ENCODE assay signal across 27 mouse cellular contexts in the genomic region with DNA sequence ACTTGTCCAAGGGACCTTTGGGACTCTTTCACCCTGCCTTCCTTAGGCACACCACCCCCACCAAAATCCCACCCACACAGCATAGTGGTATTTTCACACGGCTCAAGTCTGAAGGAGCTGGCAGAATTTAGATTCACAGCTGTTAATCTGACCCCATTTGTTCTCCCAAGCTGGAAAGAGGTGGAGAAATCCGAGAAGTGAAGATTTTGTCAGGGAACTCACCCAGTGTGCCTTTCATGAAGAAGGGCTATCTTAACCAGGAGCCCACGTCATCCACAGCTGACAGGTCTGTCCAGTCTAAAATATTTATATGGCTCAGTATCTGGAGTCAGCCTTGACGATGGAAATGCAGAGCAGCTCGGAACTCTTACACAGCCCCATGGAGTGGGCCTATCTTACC. TPM values are rescaled to one million over a fixed set of nuclear protein-coding genes. Genes with fewer than 3 reads are reported as not detected.
DNase-seq lines count a peak whose midpoint lies in the region; ATAC-seq and TF ChIP-seq lines count a peak whose summit lies in the region.
"Had no signal": no experiment of that assay in that cellular context is flagged by ENCODE, and none has a peak within 500 bp of the region (broad histone marks: within the 10 kb centered on the region; RNA-seq: fewer than 3 reads in every experiment).

No protein-coding gene starts in this region.

- H3K9ac ChIP-seq in MEL (ENCODE audit: control insufficient read depth, low read depth, low read length, poor library complexity, severe bottlenecking): no peak overlapping the region
- H3K9ac ChIP-seq: embryonic facial prominence, embryonic 12.5 days; embryonic facial prominence, embryonic 15.5 days; forebrain, embryonic 13.5 days; hindbrain, embryonic 13.5 days; intestine, embryonic 15.5 days had no signal

- peaks cover 0 to 15% of the 10 kb centered on the region in 2 experiments; a peak in 2 of 4 replicates for H3K36me3 ChIP-seq in MEL (ENCODE audit: control insufficient read depth in 1 of 2, insufficient read depth in 2 of 2, low read length in 2 of 2)
- H3K36me3 ChIP-seq: embryonic facial prominence, embryonic 12.5 days; embryonic facial prominence, embryonic 15.5 days; G1E; heart, embryonic 10.5 days; hindbrain, embryonic 10.5 days; hindbrain, embryonic 13.5 days; intestine, embryonic 15.5 days had no signal

- H3K27me3 ChIP-seq in MEL (ENCODE audit: control insufficient read depth in 1 of 2, insufficient read depth in 2 of 2, low read length in 2 of 2): no peaks in the 10 kb centered on the region
- H3K27me3 ChIP-seq: CH12.LX; embryonic facial prominence, embryonic 12.5 days; forebrain, embryonic 13.5 days; hindbrain, embryonic 13.5 days; intestine, embryonic 15.5 days had no signal

- no peaks in the 10 kb centered on the region for H3K79me2 ChIP-seq in MEL (ENCODE audit: control insufficient read depth, insufficient read depth, low read length, poor library complexity)

- intact Hi-C loops in heart, postnatal 14 days (cut with DNase I): no loop called here

- DNase-seq in frontal cortex, postnatal 25 days (ENCODE audit: low spot score in 2 of 2): no peak
- DNase-seq in heart, adult 9 months (ENCODE audit: low spot score in 2 of 2): peak; percentile 42 to 44
- no peak for DNase-seq in heart, postnatal 14 days
- DNase-seq in MEL (ENCODE audit: low read depth, low spot score): no peak
- no peak for DNase-seq in lung, postnatal 36 days
- DNase-seq: adrenal gland, adult 2 months; adrenal gland, postnatal 14 days; B cell, adult 2 months; cerebellum, adult 11 months; cerebellum, adult 2 months; cerebellum, adult 9-11 months; cerebellum, postnatal 25 days; gastrocnemius, postnatal 10 days; heart, postnatal 36 days; kidney, adult 11 months had no signal

- TF ChIP-seq POLR2A in MEL (IDR thresholded peaks at IDR 0.05; ENCODE audit: control insufficient read depth in 1 of 2, insufficient read depth in 1 of 2, low read depth in 1 of 2, low read length in 2 of 2, poor library complexity in 1 of 2): no peak

- H3K9me3 ChIP-seq in MEL (replicated peaks; ENCODE audit: insufficient read depth, low read length): no peaks in the 10 kb centered on the region
- H3K9me3 ChIP-seq: embryonic facial prominence, embryonic 12.5 days; embryonic facial prominence, embryonic 15.5 days; forebrain, embryonic 13.5 days; G1E; heart, embryonic 10.5 days; hindbrain, embryonic 10.5 days; hindbrain, embryonic 13.5 days; intestine, embryonic 15.5 days had no signal

- peaks cover 9 to 26% of the 10 kb centered on the region in 2 experiments for H3K4me1 ChIP-seq in MEL (ENCODE audit: control insufficient read depth in 1 of 2, insufficient read depth in 2 of 2, low read length in 2 of 2)
- H3K4me1 ChIP-seq: embryonic facial prominence, embryonic 12.5 days had no signal

- peak overlapping the region; percentile 89; the same call in 1 of the 2 replicates for H3K27ac ChIP-seq in MEL (ENCODE audit: control insufficient read depth, low read depth, low read length)
- H3K27ac ChIP-seq: embryonic facial prominence, embryonic 12.5 days; embryonic facial prominence, embryonic 15.5 days; forebrain, embryonic 13.5 days; hindbrain, embryonic 13.5 days; intestine, embryonic 15.5 days had no signal

- no peak for TF ChIP-seq RAD21 in MEL (IDR thresholded peaks at IDR 0.05; ENCODE audit: low read depth, low read length)

- peak; percentile 13; the same call in 1 of the 2 replicates for ATAC-seq in frontal cortex, adult (ENCODE audit: low TSS enrichment)
- ATAC-seq: forebrain, embryonic 13.5 days; forebrain, embryonic 16.5 days; hindbrain, embryonic 16.5 days; intestine, embryonic 15.5 days had no signal

- TF ChIP-seq EP300 in MEL (IDR thresholded peaks at IDR 0.05; ENCODE audit: low read depth in 1 of 2, low read length in 2 of 2): no peak

- no peak for TF ChIP-seq CTCF in MEL (IDR thresholded peaks at IDR 0.05 in 2 of 3, conservative IDR thresholded peaks at IDR 0.05 in 1 of 3; ENCODE audit: control insufficient read depth in 1 of 3, insufficient read depth in 1 of 3, low read depth in 2 of 3, low read length in 3 of 3, poor library complexity in 1 of 3, severe bottlenecking in 1 of 3)

- no peak overlapping the region for H3K4me3 ChIP-seq in MEL (ENCODE audit: control insufficient read depth in 1 of 2, insufficient read depth in 1 of 2, low read depth in 2 of 2, low read length in 2 of 2)
- H3K4me3 ChIP-seq: embryonic facial prominence, embryonic 12.5 days; embryonic facial prominence, embryonic 15.5 days; forebrain, embryonic 13.5 days; heart, embryonic 10.5 days; hindbrain, embryonic 10.5 days; hindbrain, embryonic 13.5 days; intestine, embryonic 15.5 days had no signal

TF ChIP-seq in MEL, 35 proteins besides CTCF, POLR2A, EP300 and RAD21:
- no peak for TF ChIP-seq MYB (IDR thresholded peaks at IDR 0.05; ENCODE audit: low read depth, low read length)
- no peak for TF ChIP-seq MYC (IDR thresholded peaks at IDR 0.05; ENCODE audit: low read depth, low read length)
- TF ChIP-seq MAFK (IDR thresholded peaks at IDR 0.05; ENCODE audit: borderline replicate concordance, low read depth, low read length): no peak
- TF ChIP-seq TBP (IDR thresholded peaks at IDR 0.05; ENCODE audit: low read depth, low read length): no peak
- no peak for TF ChIP-seq SMC3 (IDR thresholded peaks at IDR 0.05; ENCODE audit: low read depth, low read length)
- no peak for TF ChIP-seq MEF2A (IDR thresholded peaks at IDR 0.05; ENCODE audit: extremely low read depth, insufficient replicate concordance, low read depth, low read length, poor library complexity, severe bottlenecking)
- TF ChIP-seq E2F4 (IDR thresholded peaks at IDR 0.05; ENCODE audit: borderline replicate concordance, low read depth, low read length): no peak
- no peak for TF ChIP-seq NELFE (IDR thresholded peaks at IDR 0.05; ENCODE audit: low read depth, low read length)
- no peak for TF ChIP-seq RCOR1 (IDR thresholded peaks at IDR 0.05; ENCODE audit: low read depth, low read length)
- no peak for TF ChIP-seq ETS1 (IDR thresholded peaks at IDR 0.05; ENCODE audit: low read depth, low read length)
- TF ChIP-seq BHLHE40 (IDR thresholded peaks at IDR 0.05; ENCODE audit: borderline replicate concordance, low read depth, low read length): no peak
- TF ChIP-seq ZKSCAN1 (IDR thresholded peaks at IDR 0.05; ENCODE audit: low read depth, low read length): no peak
- no peak for TF ChIP-seq TAL1 (IDR thresholded peaks at IDR 0.05; ENCODE audit: low read length)
- no peak for TF ChIP-seq ZMIZ1 (IDR thresholded peaks at IDR 0.05; ENCODE audit: low read depth, low read length)
- no peak for TF ChIP-seq MAX (IDR thresholded peaks at IDR 0.05; ENCODE audit: low read length)
- TF ChIP-seq USF2 (IDR thresholded peaks at IDR 0.05; ENCODE audit: borderline replicate concordance in 1 of 2, insufficient read depth in 1 of 2, low read depth in 1 of 2, low read length in 2 of 2): no peak
- TF ChIP-seq HCFC1 (IDR thresholded peaks at IDR 0.05; ENCODE audit: low read depth, low read length): no peak

RNA-seq across cellular contexts. Expression of a gene that starts 6.3 kb away (rescaled TPM):
- 10 to 100 TPM; 13.7 to 17.8 TPM for total RNA-seq in heart, postnatal 14 days (2021)
- total RNA-seq in MEL (2012; rRNA removed): 0.59 and 0.69 TPM in 2 replicates
- polyA plus RNA-seq in MEL (2012; ENCODE audit: insufficient read depth in 1 of 2, insufficient read length in 2 of 2, low read depth in 1 of 2, low replicate concordance in 2 of 2, missing spikeins in 1 of 2): 1 to 10 TPM in 1 of 2 experiments, not detected in 1; 4.1 TPM

Comparison
In these comparisons a context has a peak if more than half of its experiments do, and no peak if none do; other contexts are left out.
1. DNase-seq: peak in heart, adult 9 months (2 of 2); none in frontal cortex, postnatal 25 days (0 of 2), heart, postnatal 14 days (0 of 2), MEL (single experiment) and lung, postnatal 36 days (single experiment).